Mouse (Mus musculus) heart, embryonic 11.5 days (tissue): ENCODE measurements around the gene Gm17657. TPM values are rescaled to one million over a fixed set of nuclear protein-coding genes. Genes with fewer than 3 reads are reported as not detected.
A peak's percentile ranks its signal among the peaks of the same experiment; 100 is the strongest.

Experiments used
- ATAC-seq: fragments of 200-750 bp; cut with Nextera tagmentation; replicated peaks from 2 replicates; pipeline ENCODE4 v1.8.0; 2017; ENCODE audit warnings: moderate library complexity; ENCODE audit not compliant: insufficient number of reproducible peaks, low FRiP score, low TSS enrichment
- H3K27ac ChIP-seq: fragments of 300-500 bp; sonication (generic); 2 replicates; pipeline ENCODE4 v1.5.1; 2014; ENCODE audit warnings: mild to moderate bottlenecking, low read depth, low read length
- H3K27me3 ChIP-seq: fragments of 300-500 bp; sonication (generic); 2 replicates; pipeline ENCODE4 v1.6.1; 2014; ENCODE audit warnings: mild to moderate bottlenecking, low read length, mixed read lengths; ENCODE audit not compliant: control insufficient read depth, insufficient read depth
- H3K36me3 ChIP-seq: fragments of 300-500 bp; sonication (generic); 2 replicates; pipeline ENCODE4 v1.6.1; 2014; ENCODE audit warnings: mild to moderate bottlenecking, low read length, moderate library complexity, mixed read lengths; ENCODE audit not compliant: control insufficient read depth, insufficient read depth
- H3K4me1 ChIP-seq: fragments of 300-500 bp; sonication (generic); 2 replicates; pipeline ENCODE4 v1.6.1; 2014; ENCODE audit warnings: low read length; ENCODE audit not compliant: control insufficient read depth, insufficient read depth
- H3K4me2 ChIP-seq: fragments of 300-500 bp; sonication (generic); 2 replicates; pipeline ENCODE4 v1.6.1; 2014; ENCODE audit warnings: mild to moderate bottlenecking, moderate library complexity
- H3K4me3 ChIP-seq: fragments of 300-500 bp; sonication (generic); 2 replicates; pipeline ENCODE4 v1.5.1; 2014; ENCODE audit warnings: low read depth, low read length
- H3K9ac ChIP-seq: fragments of 300-500 bp; sonication (generic); 2 replicates; pipeline ENCODE4 v1.6.1; 2014; ENCODE audit warnings: mild to moderate bottlenecking, low read depth, low read length, moderate library complexity
- H3K9me3 ChIP-seq: fragments of 300-500 bp; sonication (generic); replicated peaks from 2 replicates; pipeline ENCODE4 v1.6.1; 2016; ENCODE audit warnings: low read length; ENCODE audit not compliant: control insufficient read depth
- WGBS: fragments of 180-500 bp; shearing (Covaris S2); extraction: QIAGEN DNeasy Blood & Tissue Kit; methylation state at CpG from one replicate; pipeline ENCODE4 v1.1.7; 2014; ENCODE audit not compliant: insufficient replicate concordance; 5-methylcytosine and 5-hydroxymethylcytosine counted together
- polyA plus RNA-seq: library from polyadenylated mRNA; unstranded; fragments of >200 nt; fragmentation: Nextera tagmentation; extraction: Ambion mirVana; gene quantifications from 2 replicates; pipeline ENCODE4 v1.2.1, GENCODE M21; 2014

Gene Gm17657
- polyA plus RNA-seq, 1 experiment from 2014 or later, result not detected

DNA sequence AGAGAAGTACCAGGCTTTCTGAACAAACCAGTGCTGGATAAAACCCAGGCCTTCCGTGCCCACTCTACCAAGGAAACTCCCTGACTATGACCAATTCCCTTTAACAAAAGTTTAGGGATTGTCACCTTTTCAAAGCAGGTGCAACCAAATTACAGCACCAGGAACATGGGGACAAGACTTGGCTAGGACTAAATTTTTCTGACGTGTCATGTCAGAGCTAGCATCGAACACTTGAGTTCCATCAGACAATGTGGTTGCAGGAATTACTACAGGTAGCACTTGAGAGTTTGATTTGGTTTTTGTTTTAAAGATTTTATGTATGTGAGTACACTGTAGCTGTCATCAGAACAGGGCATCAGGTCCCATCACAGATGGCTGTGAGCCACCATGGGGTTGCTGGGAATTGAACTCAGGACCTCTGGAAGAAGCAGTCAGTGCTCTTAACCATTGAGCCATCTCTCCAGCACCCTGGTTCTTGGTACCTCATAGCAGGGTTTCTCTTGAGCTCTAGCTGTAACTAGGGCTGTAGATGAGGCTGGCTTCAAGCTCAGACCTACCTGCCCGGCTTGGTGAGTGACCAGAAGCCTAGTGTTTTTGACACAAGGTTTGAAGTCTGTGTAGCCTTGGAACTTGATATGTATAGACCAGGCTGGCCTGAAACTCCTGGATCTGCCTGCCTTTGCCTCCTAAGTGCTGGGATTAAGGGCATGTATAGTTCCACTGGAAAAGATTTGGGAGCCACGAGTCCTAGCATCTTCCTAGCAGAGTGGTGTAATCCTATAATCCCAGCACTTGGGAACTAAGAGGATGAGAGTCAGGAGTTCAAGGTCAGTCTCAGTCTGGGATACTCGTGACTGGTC lies 53.0 kb downstream of the Gm17657 start:
- no peak for ATAC-seq
- WGBS, result 72% methylated on average over 6 of the region's 6 CpGs
- H3K27ac ChIP-seq, result 0 out of 2 replicates have a peak overlapping the region, but pooled peaks have one; percentile 47

DNA sequence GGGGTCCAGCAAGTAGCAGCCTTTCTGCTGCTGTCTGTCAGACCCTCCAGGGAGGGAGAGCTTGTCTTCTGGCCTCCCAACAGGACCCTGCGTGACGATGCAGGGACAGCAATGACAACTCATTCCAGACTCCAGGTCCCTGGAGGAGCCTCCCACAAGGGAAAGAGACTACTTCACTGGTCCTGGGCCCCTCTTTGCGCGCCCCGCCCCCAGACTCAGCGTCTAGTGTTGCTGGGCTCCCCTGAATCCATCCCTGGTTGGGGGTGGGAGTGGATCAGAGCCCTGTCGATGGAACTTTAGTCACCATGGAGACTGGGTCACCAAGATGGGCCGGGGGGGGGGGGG lies 54.7 kb downstream of the Gm17657 start:
- Histone ChIP-seq H3K4me3 (peak overlapping the region; percentile 77), H3K9me3 (no peaks in the 10 kb centered on the region), H3K9ac (peak overlapping the region; percentile 54), H3K27me3 (no peaks in the 10 kb centered on the region), H3K36me3 (peaks cover 13% of the 10 kb centered on the region), H3K4me2 (peak overlapping the region; percentile 75), H3K27ac (peak overlapping the region; percentile 68; the same call in 1 of the 2 replicates), H3K4me1 (peaks cover 10% of the 10 kb centered on the region)
- WGBS, result 61% methylated on average over 7 of the region's 8 CpGs
- ATAC-seq, result no peak

More for the DNA sequence above, 53.0 kb downstream of the Gm17657 start:
- Histone ChIP-seq H3K9me3 (no peaks in the 10 kb centered on the region), H3K9ac (no peak overlapping the region), H3K4me3 (no peak overlapping the region), H3K4me2 (no peak overlapping the region), H3K4me1 (peaks cover 10% of the 10 kb centered on the region), H3K27me3 (no peaks in the 10 kb centered on the region), H3K36me3 (peaks cover 13% of the 10 kb centered on the region)

DNA sequence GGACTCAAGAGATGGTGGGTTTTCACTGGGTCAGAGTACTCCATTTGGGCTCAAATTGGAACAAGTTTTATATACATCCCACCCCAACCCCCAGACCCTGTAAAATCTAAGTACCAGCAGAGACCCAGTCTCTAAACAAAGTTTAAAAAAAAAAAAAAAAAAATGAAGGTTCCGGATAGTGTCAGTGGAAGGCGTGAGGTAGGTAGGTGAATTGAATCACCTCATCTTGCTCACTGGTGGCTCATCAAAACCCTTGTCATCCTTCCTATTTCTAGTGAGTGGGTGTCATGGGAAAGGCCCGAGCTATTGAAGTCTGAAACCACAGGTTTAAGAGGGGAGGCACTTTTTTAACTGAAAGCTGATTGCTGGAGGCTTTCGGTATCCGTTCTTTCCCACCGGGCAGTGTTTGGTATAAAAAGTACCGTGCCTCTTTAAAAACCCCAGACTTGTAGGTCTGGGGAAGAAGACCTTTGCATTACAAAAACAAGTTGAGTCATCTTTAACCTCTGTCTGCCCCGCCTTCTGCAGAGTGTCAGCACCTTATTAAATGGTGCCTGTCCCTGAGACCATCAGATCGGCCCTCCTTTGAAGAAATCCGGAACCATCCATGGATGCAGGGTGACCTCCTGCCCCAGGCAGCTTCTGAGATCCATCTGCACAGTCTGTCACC lies 55.2 kb downstream of the Gm17657 start:
- peak overlapping the region; percentile 92 for H3K9ac ChIP-seq
- WGBS, result 72% methylated on average over 10 of the region's 10 CpGs
- H3K4me1 ChIP-seq, result peaks cover 12% of the 10 kb centered on the region
- H3K27me3 ChIP-seq, result no peaks in the 10 kb centered on the region
- H3K4me3 ChIP-seq, result peak overlapping the region; percentile 77
- ATAC-seq, result no peak
- H3K27ac ChIP-seq, result peak overlapping the region; percentile 95
- peaks cover 13% of the 10 kb centered on the region for H3K36me3 ChIP-seq
- no peaks in the 10 kb centered on the region for H3K9me3 ChIP-seq
- H3K4me2 ChIP-seq, result peak overlapping the region; percentile 75

DNA sequence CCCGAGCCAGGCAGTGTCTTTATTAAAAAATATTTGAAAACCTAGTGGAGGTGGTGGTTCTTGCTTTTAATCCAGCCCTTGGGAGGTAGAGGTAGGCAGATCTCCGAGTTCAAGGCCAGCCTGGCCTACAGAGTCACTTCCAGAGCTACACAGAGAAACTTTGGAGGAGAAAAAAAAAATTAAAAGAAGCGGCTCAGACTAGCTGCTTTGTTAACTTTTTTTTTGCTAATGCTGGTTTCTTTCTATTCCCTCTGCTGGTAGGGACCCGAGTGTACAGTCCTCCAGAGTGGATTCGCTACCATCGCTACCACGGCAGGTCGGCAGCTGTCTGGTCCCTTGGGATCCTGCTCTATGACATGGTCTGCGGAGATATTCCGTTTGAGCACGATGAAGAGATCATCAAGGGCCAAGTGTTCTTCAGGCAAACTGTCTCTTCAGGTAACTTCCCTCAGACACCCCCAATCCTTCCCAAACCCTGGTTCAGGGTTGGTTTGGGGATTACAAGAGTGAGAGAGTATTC lies 55.9 kb downstream of the Gm17657 start:
- Histone ChIP-seq H3K9ac (peak overlapping the region; percentile 92), H3K4me3 (peak overlapping the region; percentile 77), H3K4me2 (peak overlapping the region; percentile 75), H3K27me3 (no peaks in the 10 kb centered on the region), H3K27ac (peak overlapping the region; percentile 95), H3K36me3 (peaks cover 13% of the 10 kb centered on the region), H3K9me3 (no peaks in the 10 kb centered on the region), H3K4me1 (peaks cover 19% of the 10 kb centered on the region)
- no peak for ATAC-seq
- WGBS, result 82% methylated on average over 11 of the region's 11 CpGs

DNA sequence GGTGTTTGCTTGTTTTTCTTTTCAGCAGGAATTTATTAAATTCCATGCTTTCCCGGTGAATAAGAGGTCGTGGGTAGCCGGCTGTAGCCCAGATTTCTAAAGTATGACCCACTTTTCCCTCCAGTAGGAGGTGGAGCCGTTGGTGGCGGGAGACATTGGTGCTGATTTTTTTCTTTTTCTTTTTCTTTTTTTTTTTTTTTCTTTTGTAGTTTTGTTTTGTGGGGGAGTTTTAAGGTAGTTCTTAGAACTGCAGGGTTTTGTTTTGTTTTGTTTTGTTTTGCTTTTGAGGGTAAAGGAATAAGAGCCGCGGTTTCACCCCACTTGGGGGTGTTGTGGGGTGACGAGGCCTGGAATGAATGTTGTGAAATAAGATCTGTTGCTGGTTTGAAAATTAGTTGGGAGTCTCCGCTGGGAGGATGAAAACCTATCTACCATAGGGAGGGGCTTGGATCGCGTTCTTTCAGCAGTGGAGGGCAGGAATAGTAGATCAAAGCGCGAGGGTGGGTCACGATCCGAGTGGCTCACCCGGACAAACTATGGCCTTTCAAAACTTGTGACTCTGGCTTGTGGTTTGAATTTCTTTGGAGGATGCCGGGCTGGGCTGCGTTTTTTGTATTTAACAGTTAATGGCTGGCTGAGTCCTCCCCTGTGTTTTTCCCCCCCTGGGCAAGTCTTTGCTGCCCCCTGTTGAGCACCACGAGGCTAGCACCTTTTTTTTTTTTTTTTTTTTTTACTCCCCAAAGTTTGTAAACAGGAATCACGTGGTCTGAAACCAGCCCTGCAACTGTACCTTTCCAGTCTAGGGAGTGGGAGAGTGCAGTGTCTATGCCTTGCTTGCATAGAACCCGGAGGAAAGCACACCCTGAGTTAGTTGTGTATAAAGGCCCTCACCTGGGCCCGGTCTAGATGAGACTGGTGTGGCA lies 56.9 kb downstream of the Gm17657 start:
- Histone ChIP-seq H3K4me2 (peak overlapping the region; percentile 75), H3K9ac (peak overlapping the region; percentile 92), H3K9me3 (no peaks in the 10 kb centered on the region), H3K4me3 (peak overlapping the region; percentile 77), H3K27me3 (no peaks in the 10 kb centered on the region), H3K36me3 (peaks cover 13% of the 10 kb centered on the region), H3K27ac (peak overlapping the region; percentile 95), H3K4me1 (peaks cover 18% of the 10 kb centered on the region)
- 2% methylated on average over 22 of the region's 22 CpGs for WGBS
- no peak for ATAC-seq

DNA sequence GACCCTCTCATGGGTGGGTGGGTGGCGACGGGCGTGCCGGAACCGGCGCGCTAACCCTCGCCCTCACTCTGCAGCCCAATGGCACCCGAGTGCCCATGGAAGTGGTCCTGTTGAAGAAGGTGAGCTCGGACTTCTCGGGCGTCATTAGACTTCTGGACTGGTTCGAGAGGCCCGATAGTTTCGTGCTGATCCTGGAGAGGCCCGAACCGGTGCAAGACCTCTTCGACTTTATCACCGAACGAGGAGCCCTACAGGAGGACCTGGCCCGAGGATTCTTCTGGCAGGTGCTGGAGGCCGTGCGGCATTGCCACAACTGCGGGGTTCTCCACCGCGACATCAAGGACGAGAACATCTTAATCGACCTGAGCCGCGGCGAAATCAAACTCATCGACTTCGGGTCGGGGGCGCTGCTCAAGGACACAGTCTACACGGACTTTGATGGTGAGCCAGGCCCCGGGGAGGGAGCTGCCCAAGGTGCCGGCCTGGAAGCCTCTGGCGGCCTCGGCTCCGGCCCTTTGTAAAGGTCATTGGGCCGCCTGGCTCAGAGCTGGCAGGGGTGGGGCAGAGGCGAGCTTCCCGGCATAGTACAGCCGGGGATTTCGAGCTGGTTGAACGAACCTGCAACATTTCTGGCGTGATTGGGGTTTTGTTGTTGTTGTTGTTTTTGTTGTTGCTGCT lies 57.7 kb downstream of the Gm17657 start:
- H3K4me2 ChIP-seq, result peak overlapping the region; percentile 75
- H3K4me3 ChIP-seq, result peak overlapping the region; percentile 77
- H3K9me3 ChIP-seq, result no peaks in the 10 kb centered on the region
- H3K27ac ChIP-seq, result peak overlapping the region; percentile 95
- no peaks in the 10 kb centered on the region for H3K27me3 ChIP-seq
- under 1% methylated on average over 48 of the region's 48 CpGs for WGBS
- H3K9ac ChIP-seq, result peak overlapping the region; percentile 92
- H3K4me1 ChIP-seq, result peaks cover 18% of the 10 kb centered on the region
- ATAC-seq, result no peak
- H3K36me3 ChIP-seq, result peaks cover 13% of the 10 kb centered on the region

DNA sequence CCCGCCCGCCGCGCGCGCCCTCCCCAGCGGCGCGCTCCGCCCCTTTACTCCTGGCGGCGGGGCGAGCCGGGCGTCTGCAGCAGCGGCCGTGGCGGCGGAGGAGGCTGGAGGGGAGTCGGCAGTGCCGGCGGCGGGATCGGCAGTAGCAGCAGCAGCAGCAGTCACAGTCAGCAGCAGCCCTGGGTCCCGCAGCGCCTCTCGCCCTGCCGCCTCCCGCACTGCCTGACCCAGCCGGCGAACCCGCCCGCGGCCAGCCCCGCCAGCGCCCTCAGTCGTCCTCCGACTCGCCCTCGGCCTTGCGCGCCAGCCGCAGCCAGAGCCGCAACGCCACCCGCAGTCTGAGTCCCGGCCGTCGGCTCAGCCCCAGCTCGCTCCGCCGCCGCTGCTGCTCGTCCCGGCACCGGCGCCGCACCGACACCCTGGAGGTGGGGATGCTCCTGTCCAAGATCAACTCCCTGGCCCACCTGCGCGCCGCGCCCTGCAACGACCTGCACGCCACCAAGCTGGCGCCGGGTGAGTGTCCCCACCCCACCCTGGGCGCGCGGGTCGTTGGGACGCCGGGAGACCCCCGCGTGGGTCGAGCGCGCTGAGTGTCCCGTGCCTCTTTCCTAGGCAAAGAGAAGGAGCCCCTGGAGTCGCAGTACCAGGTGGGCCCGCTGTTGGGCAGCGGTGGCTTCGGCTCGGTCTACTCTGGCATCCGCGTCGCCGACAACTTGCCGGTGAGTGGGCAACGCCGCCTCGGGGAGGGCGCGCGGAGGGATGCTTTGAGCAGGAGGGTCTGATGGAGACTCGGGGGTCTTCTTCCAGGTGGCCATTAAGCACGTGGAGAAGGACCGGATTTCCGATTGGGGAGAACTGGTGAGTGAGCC lies 58.5 kb downstream of the Gm17657 start, which contains the start of gene Pim1:
Gene Pim1, plus strand, starts transcription at position 41 of the 869 bp plus-strand sequence.
- ATAC-seq, result no peak
- H3K27me3 ChIP-seq, result no peaks in the 10 kb centered on the region
- H3K4me3 ChIP-seq, result peak within 1 kb of the TSS; percentile 77
- peak within 1 kb of the TSS; percentile 93 for H3K9ac ChIP-seq
- H3K9me3 ChIP-seq, result no peaks in the 10 kb centered on the region; the same call in 1 of the 2 replicates
- H3K4me1 ChIP-seq, result peaks cover 18% of the 10 kb centered on the region
- H3K4me2 ChIP-seq, result peak within 1 kb of the TSS; percentile 95
- WGBS, result under 1% methylated on average over 82 of the region's 99 CpGs
- peak within 1 kb of the TSS; percentile 95 for H3K27ac ChIP-seq
- H3K36me3 ChIP-seq, result peaks cover 11% of the 10 kb centered on the region
